Mouse (Mus musculus) kidney, adult 9 months (tissue): ENCODE measurements at regions not wholly inside any gene's neighbourhood (a gene's known extent, or its start where the extent isn't known, plus 50 kb on each side); places are given as distances from the start of the nearest gene placed in this dataset.
A peak's percentile ranks its signal among the peaks of the same experiment; 100 is the strongest.

ENCODE experiments used
- DNase-seq: peaks from one replicate; pipeline ENCODE4 v3.0.0; 2022

DNA sequence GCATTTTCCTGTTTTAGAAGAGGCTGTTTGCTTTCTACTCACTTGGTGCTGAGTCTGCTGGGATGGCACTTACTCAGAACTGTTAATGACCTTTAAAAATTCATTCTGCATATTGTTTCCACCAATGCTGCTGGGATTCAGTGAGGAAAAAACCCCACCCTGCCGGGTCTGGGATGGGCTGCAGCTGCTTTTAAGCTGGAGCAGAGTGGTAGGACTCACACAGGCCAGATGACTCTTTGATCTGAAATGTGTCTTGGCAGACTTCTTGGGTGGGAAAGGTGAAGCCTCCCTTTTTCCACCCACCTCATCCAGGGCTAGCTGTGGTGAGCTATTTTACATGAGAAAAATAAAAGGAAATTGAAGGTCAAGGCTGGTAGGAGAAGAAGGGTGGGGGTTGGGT is 56.4 kb upstream of the Ddhd1 start:
- no peak for DNase-seq

DNA sequence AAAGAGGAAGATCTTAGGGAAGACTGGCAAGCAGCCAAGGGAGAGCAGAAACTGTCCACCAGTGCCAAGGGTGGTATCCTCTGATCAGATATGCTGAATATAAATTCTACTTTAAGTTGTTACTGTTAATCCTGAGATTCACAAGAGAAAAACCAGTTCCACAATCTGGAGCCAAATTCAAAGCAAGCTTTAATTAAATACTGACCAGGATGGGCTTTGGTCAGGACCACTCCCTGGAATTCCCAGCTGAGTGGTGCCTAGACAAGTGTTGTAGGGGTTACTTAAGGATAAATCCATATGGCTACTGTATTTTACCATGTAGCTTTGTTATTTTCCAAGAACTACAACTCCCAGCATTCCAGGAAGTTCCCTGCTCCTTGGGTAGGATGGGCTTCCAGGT is 56.8 kb upstream of the Ddhd1 start:
- no peak for DNase-seq

- DNase-seq = no peak
Measured at GRCm38 (mm10) chr14:45716100-45716499, 58.2 kb upstream of the Ddhd1 start.

DNA sequence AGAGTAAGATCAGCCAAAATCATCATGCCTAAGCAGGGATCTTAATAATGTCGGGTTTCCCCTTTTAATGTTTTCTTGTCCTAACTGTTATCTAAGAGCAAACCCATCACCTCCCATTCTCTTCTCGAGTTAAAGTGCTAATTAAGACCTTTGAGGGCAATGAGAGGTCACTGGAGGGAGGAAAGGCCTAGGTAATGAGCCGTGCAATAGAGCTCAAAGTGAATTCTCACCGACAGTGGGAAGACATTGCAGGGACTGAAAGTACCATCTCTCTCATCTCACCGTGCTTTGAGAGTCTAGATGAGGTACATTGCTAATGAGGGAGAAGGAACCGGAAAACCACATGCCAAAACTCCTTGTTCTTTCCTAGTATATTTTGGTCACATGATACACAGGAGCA is 64.9 kb upstream of the Ddhd1 start:
- DNase-seq = no peak

- DNase-seq = no peak
Measured at GRCm38 (mm10) chr14:45724341-45724740, 66.4 kb upstream of the Ddhd1 start.

GRCm38 (mm10) chr14:45734530-45735410 is 76.8 kb upstream of the Ddhd1 start:
- DNase-seq = no peak

- DNase-seq = no peak
Measured at GRCm38 (mm10) chr14:45737966-45738365, 80.0 kb upstream of the Ddhd1 start.

DNA sequence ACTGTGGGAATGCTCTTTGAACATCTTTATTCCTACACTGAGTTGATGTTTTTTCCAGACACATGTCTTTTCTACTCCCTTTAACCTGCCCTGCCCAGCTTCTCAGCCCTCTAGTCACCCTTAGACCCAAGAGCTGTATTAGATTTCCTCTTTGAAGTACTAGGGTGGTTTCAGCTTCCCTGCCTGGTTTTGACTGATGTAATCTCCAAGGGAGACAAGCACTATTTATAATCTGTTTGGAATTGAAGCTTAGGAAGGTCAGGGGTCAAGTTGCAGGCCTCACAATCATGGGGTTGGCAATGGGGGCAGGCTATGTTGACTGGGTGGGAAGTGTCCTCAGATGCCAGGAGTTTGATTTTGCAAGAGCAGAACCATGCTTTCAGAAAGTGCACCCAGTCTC is 81.7 kb upstream of the Ddhd1 start:
- DNase-seq = no peak

GRCm38 (mm10) chr14:45740662-45741061 is 82.7 kb upstream of the Ddhd1 start:
- no peak for DNase-seq

GRCm38 (mm10) chr14:45746176-45746575 is 88.2 kb upstream of the Ddhd1 start:
- no peak for DNase-seq

DNA sequence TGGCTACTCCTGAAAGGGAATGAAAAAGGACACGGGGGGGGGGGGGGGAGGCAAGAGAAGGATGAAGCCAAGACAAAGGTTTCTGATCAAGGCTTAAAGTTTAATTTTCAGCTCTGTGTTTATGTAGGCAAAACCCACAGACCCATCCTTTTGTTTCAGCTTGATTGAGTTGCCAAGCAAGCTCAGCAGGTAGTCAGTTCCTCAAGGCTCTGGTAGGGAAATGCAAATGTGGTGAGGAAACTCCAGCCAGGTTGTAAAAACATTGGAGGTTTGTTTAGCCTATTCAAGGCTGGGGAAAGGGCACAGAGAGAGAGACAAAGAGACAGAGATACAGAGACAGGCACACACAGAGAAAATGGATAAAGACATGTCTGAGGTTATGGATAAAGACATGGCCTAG is 99.4 kb upstream of the Ddhd1 start:
- no peak for DNase-seq

GRCm38 (mm10) chr14:45760890-45761680 is 103.1 kb upstream of the Ddhd1 start:
- DNase-seq = no peak

DNA sequence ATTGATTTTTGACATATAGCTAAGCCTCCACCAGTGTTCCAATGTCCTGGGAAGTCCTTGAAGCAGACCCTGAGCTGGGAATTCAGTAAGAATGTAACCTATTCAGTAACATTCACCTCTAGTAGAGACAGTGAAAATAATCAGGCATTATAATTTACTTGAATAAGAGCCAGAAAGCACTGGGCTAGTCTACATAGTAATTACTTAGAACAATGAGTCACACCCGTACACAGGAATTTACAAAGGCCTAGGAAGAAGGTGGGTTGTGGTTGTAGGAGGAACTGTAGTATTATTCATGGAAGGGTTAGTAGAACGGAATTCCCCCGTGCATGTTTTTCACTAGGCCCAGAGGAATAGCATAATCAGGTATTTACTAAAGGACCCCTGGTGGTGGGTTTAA is 106.3 kb upstream of the Ddhd1 start:
- no peak for DNase-seq

DNA sequence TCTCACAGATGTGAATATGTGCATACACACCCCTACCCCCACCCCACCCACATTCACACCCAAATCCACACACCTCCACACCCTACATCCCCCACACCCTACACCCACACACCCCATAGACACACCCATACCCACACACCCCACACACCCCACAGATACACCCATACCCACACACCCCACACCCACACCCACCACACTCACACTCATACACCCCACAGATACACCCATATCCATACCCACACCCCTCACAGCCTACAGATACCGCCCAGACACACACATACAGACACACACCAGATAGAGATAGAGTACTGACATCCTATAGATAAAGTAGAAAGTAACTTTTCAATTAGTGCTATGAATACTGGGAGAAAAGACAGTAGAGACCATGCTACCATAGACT is 108.6 kb upstream of the Ddhd1 start:
- no peak for DNase-seq

GRCm38 (mm10) chr14:45772665-45773277 is 114.8 kb upstream of the Ddhd1 start:
- DNase-seq = peak; percentile 66

DNA sequence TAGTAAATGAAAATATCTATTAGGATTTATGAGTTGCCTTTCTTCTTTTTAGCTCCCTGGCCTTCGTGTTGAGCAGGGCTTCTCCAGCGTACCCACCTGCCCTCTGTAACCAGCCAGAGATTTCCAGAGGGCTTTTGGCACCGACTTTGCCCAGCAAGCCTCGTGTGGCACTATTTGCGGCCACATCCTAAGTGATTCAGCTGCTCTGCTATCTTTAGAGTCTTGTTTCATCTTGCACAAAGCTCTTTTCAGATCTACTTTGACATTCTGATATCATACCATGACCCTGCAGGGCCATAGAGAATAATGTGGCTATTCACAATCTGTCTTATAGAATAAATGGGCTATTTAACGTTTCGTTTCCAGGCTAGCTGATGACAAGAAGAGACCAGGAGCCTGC is 115.4 kb upstream of the Ddhd1 start:
- no peak for DNase-seq

DNA sequence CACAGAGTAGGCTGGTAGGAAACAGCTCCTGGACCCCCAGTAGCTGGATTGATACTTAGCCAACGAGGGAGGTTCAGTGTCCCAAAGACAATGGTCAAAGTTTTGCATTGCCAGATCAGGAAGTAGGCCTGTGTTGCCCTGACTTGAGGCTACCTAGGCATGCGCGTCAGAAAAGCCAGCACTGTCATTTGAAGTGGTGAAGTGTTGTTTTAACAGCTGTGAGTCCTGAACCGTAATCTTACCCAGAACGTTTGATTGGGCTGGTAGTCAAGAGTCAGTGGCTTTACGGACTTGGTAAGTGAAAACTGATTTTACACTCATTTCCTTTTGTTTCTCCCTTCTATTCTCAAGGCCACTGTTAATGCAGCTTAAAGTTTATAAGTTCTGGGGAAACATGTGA is 123.9 kb upstream of the Ddhd1 start:
- DNase-seq = no peak

DNA sequence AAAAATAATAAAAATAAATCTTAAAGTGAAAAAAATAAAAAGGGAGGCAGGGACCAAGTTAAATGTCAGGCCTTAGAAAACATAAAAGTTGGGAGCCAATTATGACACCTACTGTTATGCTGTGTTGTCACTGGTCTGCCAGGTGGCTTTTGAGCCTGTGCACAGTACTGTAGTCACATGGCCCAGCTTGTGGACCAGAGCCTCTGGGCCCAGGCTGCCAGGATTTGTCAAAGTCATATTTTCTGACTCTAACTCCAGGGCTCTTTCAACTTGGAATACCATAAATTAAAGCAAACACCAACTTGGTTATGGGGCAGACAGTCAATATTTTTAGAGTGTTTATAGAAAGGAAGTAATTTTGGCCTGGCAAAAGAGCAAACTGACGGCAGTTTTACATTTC is 137.0 kb upstream of the Ddhd1 start:
- DNase-seq = no peak

DNA sequence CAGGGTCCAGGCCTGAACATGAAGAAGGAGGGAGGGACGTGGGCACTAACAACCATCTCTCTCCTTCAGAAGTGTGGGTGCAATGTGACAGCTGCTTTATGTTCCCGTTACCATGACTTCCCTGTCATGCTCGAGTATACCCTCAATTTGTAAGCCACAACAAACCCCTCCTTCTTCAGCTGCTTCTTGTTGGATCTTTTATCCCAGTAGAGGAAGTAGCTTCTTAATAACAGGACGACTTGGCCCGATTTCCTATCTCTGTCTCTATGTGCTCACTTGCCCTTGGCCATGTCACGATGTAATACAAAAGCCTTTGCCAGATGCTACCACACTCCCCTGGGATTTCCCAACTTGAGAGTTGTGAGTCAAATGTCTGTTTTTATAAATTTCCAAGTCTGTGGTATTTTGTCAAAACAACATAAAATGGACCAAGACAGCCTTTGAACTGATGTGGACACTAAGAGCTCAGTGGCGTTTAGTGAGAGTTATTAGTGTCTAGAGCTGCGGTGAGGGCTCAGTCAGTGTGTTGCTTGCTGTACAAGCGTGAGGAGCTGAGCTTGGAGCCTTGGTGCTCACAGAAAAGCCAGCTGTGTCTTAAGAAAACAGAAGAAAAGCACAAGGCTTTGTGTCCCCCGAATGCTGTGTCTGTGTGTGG is 138.8 kb upstream of the Ddhd1 start:
- peak; percentile 49 for DNase-seq

DNA sequence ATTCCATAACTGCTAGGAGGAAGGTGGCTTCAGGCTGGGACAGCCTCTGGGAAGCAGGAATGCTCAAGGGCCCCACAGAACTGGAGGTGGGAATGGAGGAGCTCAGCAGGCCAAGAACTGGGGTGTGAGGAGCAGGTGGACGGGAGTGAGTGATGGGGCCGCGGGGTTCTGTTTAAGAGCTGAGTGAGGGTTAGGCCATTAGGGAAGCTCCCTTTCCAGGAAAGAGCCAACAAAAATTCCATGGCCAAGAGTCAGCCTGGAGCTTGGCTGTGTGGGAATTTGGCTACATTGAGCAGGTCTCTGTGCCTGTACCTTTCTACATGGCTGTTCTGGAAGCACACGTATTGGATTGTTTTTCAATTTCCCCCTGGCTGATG is 139.4 kb upstream of the Ddhd1 start:
- no peak for DNase-seq

DNA sequence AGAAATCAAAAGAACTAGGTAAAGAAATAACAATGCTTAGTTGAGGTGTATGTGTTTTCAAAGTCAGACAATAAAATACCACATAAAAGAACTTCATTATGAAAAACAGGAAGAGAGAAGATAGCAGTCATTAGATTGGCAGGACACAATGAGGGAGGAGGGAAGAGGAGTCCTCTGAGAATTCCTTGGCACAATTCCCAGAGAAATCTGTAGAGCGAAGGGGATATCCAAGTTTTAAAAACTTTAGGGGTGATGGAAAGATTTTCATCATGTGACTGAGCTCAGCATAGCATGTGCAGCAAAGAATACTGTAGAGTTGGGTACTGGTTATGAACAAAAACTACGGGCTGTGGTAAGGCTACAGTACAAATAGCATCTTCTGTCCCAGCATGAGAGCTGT is 141.3 kb upstream of the Ddhd1 start:
- DNase-seq = no peak

DNA sequence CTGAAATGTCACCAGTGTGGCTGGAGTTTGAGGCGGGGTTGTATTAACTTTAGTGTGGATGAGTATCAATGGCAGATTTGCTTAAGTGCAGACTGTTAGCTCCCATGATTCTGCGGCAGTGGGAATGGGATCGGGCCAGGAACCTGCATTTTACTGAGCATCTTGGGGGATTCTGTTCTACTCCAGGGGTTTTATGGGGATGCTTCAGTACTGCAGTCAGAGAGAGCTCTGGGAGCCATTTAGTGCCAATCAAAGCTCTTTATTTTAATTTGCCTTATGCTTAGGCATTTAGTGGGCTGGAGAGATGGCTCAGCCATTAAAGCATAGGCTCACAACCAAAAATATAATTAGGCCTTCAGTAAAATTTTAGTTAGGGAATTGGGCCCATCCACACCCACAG is 148.0 kb upstream of the Ddhd1 start:
- DNase-seq = no peak

DNA sequence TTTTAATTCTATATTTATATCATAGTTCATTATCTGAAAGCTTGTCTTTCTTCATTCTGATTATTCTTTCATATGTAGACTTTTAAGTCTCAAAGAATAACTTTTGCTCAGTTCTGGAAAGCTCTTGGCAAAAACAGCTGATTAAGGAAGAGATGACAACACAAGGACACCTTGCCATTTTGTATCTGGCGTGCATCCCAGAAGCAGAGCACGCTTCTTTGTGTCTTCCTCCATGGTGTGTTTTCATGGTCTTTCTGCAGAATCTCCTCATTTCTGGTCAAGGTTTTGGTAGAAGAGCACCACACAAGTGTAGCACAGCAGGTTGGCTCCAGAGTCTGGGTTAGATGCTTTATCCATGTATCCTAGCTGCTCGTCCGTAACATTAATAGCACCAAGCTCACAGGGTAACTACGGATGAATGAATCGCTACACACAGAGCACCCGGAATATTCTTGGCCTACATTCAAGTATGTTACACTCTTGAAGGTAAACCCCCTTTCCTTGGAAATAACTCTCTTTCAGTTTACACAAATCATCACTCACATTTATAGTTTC is 148.9 kb upstream of the Ddhd1 start:
- DNase-seq = peak; percentile 59
